Mouse (Mus musculus): Measurements from ENCODE around the gene Atp6v0c. TPM values are rescaled to one million over a fixed set of nuclear protein-coding genes. Genes with fewer than 3 reads are reported as not detected.
A peak's percentile ranks its signal among the peaks of the same experiment; 100 is the strongest.

Gene Atp6v0c
- total RNA-seq, 1 experiment, result 129 TPM

GRCm38 (mm10) chr17:24208641-24209042 lies 39.1 kb upstream of the Atp6v0c start:
- DNase-seq (ENCODE audit: low read depth, low spot score), result no peak
- Histone ChIP-seq H3K9ac (ENCODE audit: insufficient read depth, low read depth, low read length, poor library complexity, severe bottlenecking) (peak overlapping the region; percentile 46), H3K36me3 (ENCODE audit: control insufficient read depth, insufficient read depth, low read length, poor library complexity, severe bottlenecking) (no peaks in the 10 kb centered on the region), H3K27ac (ENCODE audit: insufficient read depth, low read depth, low read length, poor library complexity, severe bottlenecking) (no peak overlapping the region), H3K4me3 (ENCODE audit: insufficient read depth in 1 of 2, low read depth in 1 of 2, low read length in 2 of 2, poor library complexity in 1 of 2, severe bottlenecking in 1 of 2) (peak overlapping the region; percentile 44 to 57; a peak in 3 of 4 replicates), H3K9me3 (ENCODE audit: control insufficient read depth, insufficient read depth, low read depth, low read length) (no peaks in the 10 kb centered on the region), H3K4me1 (ENCODE audit: control insufficient read depth in 2 of 2, insufficient read depth in 2 of 2, low read length in 2 of 2, poor library complexity in 1 of 2) (peaks cover 5 to 38% of the 10 kb centered on the region in 2 experiments)
- no peak for TF ChIP-seq ZNF384 (IDR thresholded peaks at IDR 0.05; ENCODE audit: low read depth, low read length)
- no peak for TF ChIP-seq HCFC1 (IDR thresholded peaks at IDR 0.05; ENCODE audit: borderline replicate concordance, insufficient read depth, low read length)
- TF ChIP-seq MAFK (IDR thresholded peaks at IDR 0.05; ENCODE audit: insufficient read depth, low read depth, low read length), result no peak
- TF ChIP-seq ZC3H11A (IDR thresholded peaks at IDR 0.05; ENCODE audit: borderline replicate concordance, low read depth, low read length), result no peak
- no peak for TF ChIP-seq CHD2 (IDR thresholded peaks at IDR 0.05; ENCODE audit: low read depth, low read length)
- in situ Hi-C loops (cut with MboI; ENCODE audit: low sequenced_read_pairs in 2 of 2, unreplicated experiment in 2 of 2), result no loop called here

DNA sequence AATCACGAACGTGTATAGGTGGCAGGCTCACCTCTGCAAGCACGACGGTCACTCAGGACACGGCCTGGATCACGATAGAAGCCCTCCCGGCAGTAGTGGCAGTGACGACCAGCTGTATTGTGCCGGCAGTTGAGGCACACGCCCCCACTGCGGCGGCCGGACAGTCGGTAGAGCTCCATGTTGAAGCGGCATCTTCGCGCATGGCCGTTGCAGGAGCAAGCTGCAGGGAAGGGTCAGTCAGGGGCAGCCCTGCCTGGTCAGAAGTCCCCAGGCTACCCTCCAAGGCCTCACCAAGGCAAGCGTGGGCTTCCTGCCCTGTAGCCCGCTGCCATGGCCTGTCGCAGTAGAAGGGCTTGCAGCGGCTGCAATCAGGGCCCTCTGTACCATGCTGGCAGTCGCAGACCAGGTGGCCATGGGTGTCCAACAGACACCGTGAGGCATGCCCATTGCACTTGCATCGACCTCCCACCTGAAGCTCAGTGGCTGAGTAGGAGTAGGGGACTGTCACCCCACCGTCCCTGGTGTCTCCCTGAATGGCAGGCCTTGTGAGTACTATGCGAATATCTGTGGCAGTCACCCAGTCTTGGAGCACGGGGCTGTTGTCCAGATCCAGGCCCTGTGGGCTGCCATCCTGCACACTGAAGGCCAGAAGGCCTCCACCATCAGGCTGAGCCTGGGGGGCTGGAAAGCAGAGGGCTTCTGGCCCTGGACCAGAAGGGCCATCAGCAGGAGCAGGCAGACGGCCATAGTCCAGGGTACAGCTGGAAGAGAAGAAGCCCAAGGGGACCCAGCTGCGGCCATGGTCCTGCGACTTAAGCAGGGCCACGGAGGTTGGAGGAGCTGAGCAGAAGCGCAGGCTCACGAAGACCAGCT lies 38.5 kb upstream of the Atp6v0c start:
- Histone ChIP-seq H3K27ac (ENCODE audit: insufficient read depth, low read depth, low read length, poor library complexity, severe bottlenecking) (no peak overlapping the region), H3K9ac (ENCODE audit: insufficient read depth, low read depth, low read length, poor library complexity, severe bottlenecking) (no peak overlapping the region), H3K4me1 (ENCODE audit: control insufficient read depth in 2 of 2, insufficient read depth in 2 of 2, low read length in 2 of 2, poor library complexity in 1 of 2) (peaks cover 9 to 38% of the 10 kb centered on the region in 2 experiments), H3K9me3 (ENCODE audit: control insufficient read depth, insufficient read depth, low read depth, low read length) (no peaks in the 10 kb centered on the region), H3K36me3 (ENCODE audit: control insufficient read depth, insufficient read depth, low read length, poor library complexity, severe bottlenecking) (no peaks in the 10 kb centered on the region), H3K4me3 (ENCODE audit: insufficient read depth in 1 of 2, low read depth in 1 of 2, low read length in 2 of 2, poor library complexity in 1 of 2, severe bottlenecking in 1 of 2) (peak overlapping the region; percentile 44 to 57; a peak in 2 of 4 replicates)
- TF ChIP-seq ZNF384 (IDR thresholded peaks at IDR 0.05; ENCODE audit: low read depth, low read length) (no peak), HCFC1 (IDR thresholded peaks at IDR 0.05; ENCODE audit: borderline replicate concordance, insufficient read depth, low read length) (no peak), CHD2 (IDR thresholded peaks at IDR 0.05; ENCODE audit: low read depth, low read length) (no peak), ZC3H11A (IDR thresholded peaks at IDR 0.05; ENCODE audit: borderline replicate concordance, low read depth, low read length) (no peak), MAFK (IDR thresholded peaks at IDR 0.05; ENCODE audit: insufficient read depth, low read depth, low read length) (no peak)
- DNase-seq (ENCODE audit: low read depth, low spot score), result no peak
- in situ Hi-C loops (cut with MboI; ENCODE audit: low sequenced_read_pairs in 2 of 2, unreplicated experiment in 2 of 2), result no loop called here

- DNase-seq (ENCODE audit: low read depth, low spot score), result no peak
- no peaks in the 10 kb centered on the region for H3K36me3 ChIP-seq (ENCODE audit: control insufficient read depth, insufficient read depth, low read length, poor library complexity, severe bottlenecking)
- H3K4me3 ChIP-seq (ENCODE audit: insufficient read depth in 1 of 2, low read depth in 1 of 2, low read length in 2 of 2, poor library complexity in 1 of 2, severe bottlenecking in 1 of 2), result peak overlapping the region; percentile 55 to 82
- TF ChIP-seq HCFC1 (IDR thresholded peaks at IDR 0.05; ENCODE audit: borderline replicate concordance, insufficient read depth, low read length) (no peak), ZC3H11A (IDR thresholded peaks at IDR 0.05; ENCODE audit: borderline replicate concordance, low read depth, low read length) (no peak), ZNF384 (IDR thresholded peaks at IDR 0.05; ENCODE audit: low read depth, low read length) (no peak), CHD2 (IDR thresholded peaks at IDR 0.05; ENCODE audit: low read depth, low read length) (no peak), MAFK (IDR thresholded peaks at IDR 0.05; ENCODE audit: insufficient read depth, low read depth, low read length) (no peak)
- H3K4me1 ChIP-seq (ENCODE audit: control insufficient read depth in 2 of 2, insufficient read depth in 2 of 2, low read length in 2 of 2, poor library complexity in 1 of 2), result peaks cover 12 to 42% of the 10 kb centered on the region in 2 experiments
- no peak overlapping the region for H3K27ac ChIP-seq (ENCODE audit: insufficient read depth, low read depth, low read length, poor library complexity, severe bottlenecking)
- peak overlapping the region; percentile 71; the same call in 1 of the 2 replicates for H3K9ac ChIP-seq (ENCODE audit: insufficient read depth, low read depth, low read length, poor library complexity, severe bottlenecking)
- H3K9me3 ChIP-seq (ENCODE audit: control insufficient read depth, insufficient read depth, low read depth, low read length), result no peaks in the 10 kb centered on the region
- in situ Hi-C loops (cut with MboI; ENCODE audit: low sequenced_read_pairs in 2 of 2, unreplicated experiment in 2 of 2), result no loop called here
Observed at GRCm38 (mm10) chr17:24206451-24207351, 37.2 kb upstream of the Atp6v0c start.

DNA sequence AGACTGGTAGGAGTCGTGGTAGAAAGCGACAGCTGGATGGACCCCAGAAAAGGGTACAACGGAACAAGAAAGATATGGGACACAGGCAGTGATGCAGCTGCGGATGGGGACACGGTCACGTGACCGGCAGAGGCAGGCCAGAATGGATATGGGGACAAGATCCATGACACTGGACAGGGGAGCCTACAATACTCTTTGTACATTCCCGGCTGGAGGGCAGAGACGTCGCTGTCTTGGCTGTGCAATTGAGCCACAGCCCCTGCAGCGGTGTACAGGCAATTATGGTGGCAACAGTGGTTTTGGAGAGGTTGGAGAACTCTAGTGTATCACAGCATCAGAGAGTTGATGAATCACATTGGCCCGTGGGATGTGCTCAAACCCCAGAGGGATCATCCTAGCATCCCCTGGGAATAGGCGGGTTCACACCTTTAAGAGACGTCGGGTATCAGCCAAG lies 36.4 kb upstream of the Atp6v0c start:
- H3K27ac ChIP-seq (ENCODE audit: insufficient read depth, low read depth, low read length, poor library complexity, severe bottlenecking), result no peak overlapping the region

More for the DNA sequence above, 36.4 kb upstream of the Atp6v0c start:
- no peak for DNase-seq (ENCODE audit: low read depth, low spot score)
- no peaks in the 10 kb centered on the region for H3K9me3 ChIP-seq (ENCODE audit: control insufficient read depth, insufficient read depth, low read depth, low read length)
- peak overlapping the region; percentile 75 to 82 for H3K4me3 ChIP-seq (ENCODE audit: insufficient read depth in 1 of 2, low read depth in 1 of 2, low read length in 2 of 2, poor library complexity in 1 of 2, severe bottlenecking in 1 of 2)
- peak overlapping the region; percentile 71 for H3K9ac ChIP-seq (ENCODE audit: insufficient read depth, low read depth, low read length, poor library complexity, severe bottlenecking)
- H3K36me3 ChIP-seq (ENCODE audit: control insufficient read depth, insufficient read depth, low read length, poor library complexity, severe bottlenecking), result no peaks in the 10 kb centered on the region
- TF ChIP-seq ZC3H11A (IDR thresholded peaks at IDR 0.05; ENCODE audit: borderline replicate concordance, low read depth, low read length) (no peak), ZNF384 (IDR thresholded peaks at IDR 0.05; ENCODE audit: low read depth, low read length) (no peak), CHD2 (IDR thresholded peaks at IDR 0.05; ENCODE audit: low read depth, low read length) (no peak), MAFK (IDR thresholded peaks at IDR 0.05; ENCODE audit: insufficient read depth, low read depth, low read length) (no peak), HCFC1 (IDR thresholded peaks at IDR 0.05; ENCODE audit: borderline replicate concordance, insufficient read depth, low read length) (no peak)
- in situ Hi-C loops (cut with MboI; ENCODE audit: low sequenced_read_pairs in 2 of 2, unreplicated experiment in 2 of 2), result no loop called here
- H3K4me1 ChIP-seq (ENCODE audit: control insufficient read depth in 2 of 2, insufficient read depth in 2 of 2, low read length in 2 of 2, poor library complexity in 1 of 2), result peaks cover 12 to 37% of the 10 kb centered on the region in 2 experiments

All from ES-E14 (cell line).